17 mouse cellular contexts compared by ENCODE assay signal in genomic region chr2:156432086-156432485, GRCm38 (mm10). TPM values are rescaled to one million over a fixed set of nuclear protein-coding genes. Genes with fewer than 3 reads are reported as not detected.
DNase-seq lines count a peak whose midpoint lies in the region.
"Had no signal": no experiment of that assay in that cellular context is flagged by ENCODE, and none has a peak within 500 bp of the region (broad histone marks: within the 10 kb centered on the region; RNA-seq: fewer than 3 reads in every experiment).

No protein-coding gene starts in this region.

- peak overlapping the region; percentile 77; the same call in 1 of the 2 replicates for H3K27ac ChIP-seq in heart, embryonic 10.5 days
- H3K27ac ChIP-seq: midbrain, embryonic 10.5 days had no signal

- H3K36me3 ChIP-seq in heart, embryonic 10.5 days: no peaks in the 10 kb centered on the region
- H3K36me3 ChIP-seq: G1E; limb, embryonic 15.5 days; midbrain, embryonic 10.5 days had no signal

- 76% methylated on average over 3 of the region's 3 CpGs for WGBS in heart, embryonic 10.5 days

- peaks cover 10% of the 10 kb centered on the region for H3K27me3 ChIP-seq in heart, embryonic 10.5 days (ENCODE audit: insufficient read depth, poor library complexity, severe bottlenecking)
- H3K27me3 ChIP-seq: limb, embryonic 15.5 days had no signal

- H3K9me3 ChIP-seq in heart, embryonic 10.5 days: no peaks in the 10 kb centered on the region
- H3K9me3 ChIP-seq: G1E; limb, embryonic 15.5 days; midbrain, embryonic 10.5 days had no signal

- no peak for DNase-seq in heart, embryonic 10.5 days (ENCODE audit: low spot score)
- no peak for DNase-seq in heart, postnatal 4 days
- peak; percentile 56 to 68 for DNase-seq in layer of hippocampus, adult 18-20 months (ENCODE audit: low spot score in 2 of 2)
- no peak for DNase-seq in layer of hippocampus, postnatal 10 days (ENCODE audit: low spot score in 2 of 2)
- peak; percentile 43 for DNase-seq in right cerebral cortex, adult 18-20 months
- no peak for DNase-seq in right cerebral cortex, postnatal 14 days
- peak; percentile 60 for DNase-seq in telencephalon, adult 2 months (ENCODE audit: low read depth, low spot score)
- DNase-seq in cerebellum, adult 9-11 months: no peak
- DNase-seq: adrenal gland, postnatal 25 days; cerebellum, adult 11-12 months; spleen, adult 18-20 months had no signal

- H3K4me3 ChIP-seq in heart, embryonic 10.5 days: no peak overlapping the region
- H3K4me3 ChIP-seq: erythroblast, embryonic 14.5 days; limb, embryonic 15.5 days; midbrain, embryonic 10.5 days; myocyte had no signal

- peaks cover 27% of the 10 kb centered on the region for H3K4me1 ChIP-seq in heart, embryonic 10.5 days

RNA-seq across cellular contexts. Expression of gene Epb41l1, which starts 11.4 kb away (rescaled TPM):
- polyA plus RNA-seq in heart, embryonic 10.5 days (2016; fragmentation: Nextera tagmentation; extraction: Ambion mirVana): 0.97 and 1.5 TPM in 2 replicates
- 10 to 100 TPM; 20.5 TPM for total RNA-seq in heart, postnatal 4 days (2021)
- 100 to 1,000 TPM; 338 to 343 TPM for total RNA-seq in layer of hippocampus, adult 18-20 months (2021)
- 100 to 1,000 TPM; 268 to 270 TPM for total RNA-seq in layer of hippocampus, postnatal 10 days (2021)
- total RNA-seq: granulocyte monocyte progenitor cell, adult 5-6 weeks had no signal

Comparison
In these comparisons a context has a peak if more than half of its experiments do, and no peak if none do; other contexts are left out.
1. DNase-seq: peak in layer of hippocampus, adult 18-20 months (2 of 2), right cerebral cortex, adult 18-20 months (single experiment) and telencephalon, adult 2 months (single experiment); none in heart, embryonic 10.5 days (single experiment), heart, postnatal 4 days (single experiment), layer of hippocampus, postnatal 10 days (0 of 2), right cerebral cortex, postnatal 14 days (single experiment) and cerebellum, adult 9-11 months (single experiment).
2. RNA of gene Epb41l1, which starts 11.4 kb away (total RNA-seq): 338 to 343 TPM in layer of hippocampus, adult 18-20 months and 268 to 270 TPM in layer of hippocampus, postnatal 10 days; 20.5 TPM in heart, postnatal 4 days; every median in the first group is over 10 times any median in the second.